Mouse (Mus musculus) lung, adult 2 months (tissue): Measurements from ENCODE around the gene Aldh1l2.

Experiments used
- CTCF ChIP-seq: fragments of 200-500 bp; IDR thresholded peaks from 2 replicates; pipeline ENCODE4 v1.5.1; 2011; ENCODE audit warnings: mild to moderate bottlenecking, low read length, control low read depth; ENCODE audit not compliant: insufficient read depth
- POLR2A ChIP-seq: fragments of 200-500 bp; IDR thresholded peaks from 2 replicates; pipeline ENCODE4 v1.6.1; 2011; ENCODE audit warnings: low read depth, mild to moderate bottlenecking, control low read depth, low read length, borderline replicate concordance; ENCODE audit errors: extremely low read depth

DNA sequence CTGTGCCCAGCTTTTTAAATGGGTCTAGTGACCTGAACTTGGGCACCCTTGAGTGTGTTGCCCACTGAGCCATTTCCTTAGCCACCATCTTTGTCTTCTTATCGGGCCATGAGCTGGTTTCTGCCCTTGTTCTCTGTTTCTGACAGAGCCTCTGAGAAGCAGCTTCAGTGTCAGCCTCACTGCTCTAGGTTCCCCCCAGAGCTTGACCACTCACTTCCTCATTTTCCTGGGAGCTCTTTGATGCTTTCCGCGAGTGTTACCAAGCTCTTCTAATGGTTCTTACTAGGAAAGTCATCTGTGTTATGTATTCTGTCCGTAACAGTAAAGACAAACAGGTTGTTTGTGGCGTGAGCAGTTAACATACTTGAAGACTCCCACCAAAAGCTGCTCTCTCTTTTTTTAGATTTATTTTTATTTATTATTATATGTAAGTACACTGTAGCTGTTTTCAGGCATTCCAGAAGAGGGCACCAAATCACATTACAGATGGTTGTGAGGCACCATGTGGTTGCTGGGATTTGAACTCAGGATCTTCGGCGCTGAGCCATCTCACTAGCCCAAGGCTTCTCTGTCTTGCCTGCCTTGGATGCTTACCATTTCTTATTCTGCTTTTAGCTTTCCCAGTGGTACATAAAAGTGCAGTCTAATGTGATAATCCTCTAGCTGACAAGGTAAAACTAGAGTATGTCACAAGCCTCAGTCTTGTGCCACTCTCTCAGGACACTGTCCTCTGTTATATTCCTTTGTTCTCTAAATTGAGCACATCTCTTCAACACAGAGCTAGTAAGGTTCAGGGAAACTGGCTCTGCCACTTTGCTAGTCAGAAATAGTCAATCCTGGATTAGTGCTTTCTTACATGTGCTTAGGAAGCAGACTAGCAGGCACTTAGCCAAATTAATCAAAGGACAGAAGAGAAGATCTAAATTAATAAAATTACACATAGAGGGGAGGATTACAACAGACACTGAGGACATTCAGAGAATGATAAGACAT is 31.8 kb upstream of the Aldh1l2 start:
- TF ChIP-seq POLR2A (no peak), CTCF (no peak)
